In the genomic region with DNA sequence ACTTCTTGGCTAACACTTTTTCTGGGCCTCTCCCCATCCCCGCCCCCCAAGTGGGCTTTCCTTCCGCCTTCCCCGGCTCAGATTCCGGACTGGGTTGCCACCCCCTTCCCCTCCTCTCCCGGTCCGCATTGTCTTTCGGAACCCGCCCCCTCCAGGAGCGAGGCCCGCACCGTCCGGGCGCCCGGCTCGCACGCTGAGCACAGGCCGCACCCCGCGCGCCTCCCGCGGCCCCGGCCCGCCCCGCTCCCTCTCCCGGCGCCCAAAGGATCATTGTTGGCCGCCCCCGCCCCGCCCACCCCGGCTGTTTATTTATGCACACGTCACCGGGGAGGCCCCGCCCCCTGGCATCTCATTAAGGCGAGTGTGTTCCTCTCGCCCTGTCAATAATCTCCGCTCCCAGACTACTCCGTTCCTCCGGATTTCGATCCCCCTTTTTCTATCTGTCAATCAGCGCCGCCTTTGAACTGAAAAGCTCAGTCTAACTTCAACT, we compare ENCODE assay signal across 8 mouse cellular contexts. TPM values are rescaled to one million over a fixed set of nuclear protein-coding genes. Genes with fewer than 3 reads are reported as not detected.
DNase-seq lines count a peak whose midpoint lies in the region; ATAC-seq and TF ChIP-seq lines count a peak whose summit lies in the region.

A gene (plus strand): TSS at position 382 of the 490 bp plus-strand sequence.

- H3K36me3 ChIP-seq in intestine, embryonic 15.5 days = no peaks in the 10 kb centered on the region

- DNase-seq in adipocyte (ENCODE audit: low spot score) = peak; percentile 99
- peak; percentile 84 to 91 for DNase-seq in gastrocnemius, postnatal 36 days
- DNase-seq in left cerebral cortex, postnatal 14 days (ENCODE audit: low spot score in 2 of 2) = peak; percentile 72 to 73
- DNase-seq in right cerebral cortex, postnatal 14 days = peak; percentile 65
- DNase-seq in urinary bladder, postnatal 25 days (ENCODE audit: low spot score) = peak; percentile 87

- intact Hi-C loops in gastrocnemius, postnatal 36 days (cut with DNase I) = loop anchor here (5.0 to 10.0 kb wide), 4 partner anchors 63 to 151 kb away; no protein-coding TSS in a partner anchor
- intact Hi-C loops in left cerebral cortex, postnatal 14 days (cut with DNase I) = loop anchor here (5.0 kb wide), 2 partner anchors 96 to 136 kb away; no protein-coding TSS in a partner anchor

- WGBS in intestine, embryonic 15.5 days = under 1% methylated on average over 41 of the region's 42 CpGs

- no peaks in the 10 kb centered on the region for H3K4me1 ChIP-seq in cortical plate, adult 2 months (ENCODE audit: control insufficient read depth, insufficient read depth, low read length)
- peaks cover 26% of the 10 kb centered on the region for H3K4me1 ChIP-seq in intestine, embryonic 15.5 days (replicated peaks)

- peak within 1 kb of the TSS; percentile 78 for H3K27ac ChIP-seq in cortical plate, adult 2 months (ENCODE audit: insufficient read depth, low read length)
- peak within 1 kb of the TSS; percentile 95 for H3K27ac ChIP-seq in intestine, embryonic 15.5 days

- ATAC-seq in intestine, embryonic 15.5 days = peak; percentile 93
- ATAC-seq in megakaryocyte-erythroid progenitor cell, adult 5-6 weeks (replicated peaks; ENCODE audit: low FRiP score, low TSS enrichment, poor library complexity, severe bottlenecking) = peak; percentile 83

- H3K9ac ChIP-seq in intestine, embryonic 15.5 days = peak within 1 kb of the TSS; percentile 91

- H3K9me3 ChIP-seq in intestine, embryonic 15.5 days = no peaks in the 10 kb centered on the region

- H3K27me3 ChIP-seq in intestine, embryonic 15.5 days (replicated peaks) = no peaks in the 10 kb centered on the region

- H3K4me2 ChIP-seq in intestine, embryonic 15.5 days (replicated peaks) = peak within 1 kb of the TSS; percentile 81

- 0 out of 2 replicates have a peak, but pooled peaks have one; percentile 48 for TF ChIP-seq POLR2A in cortical plate, adult 2 months (IDR thresholded peaks at IDR 0.05; ENCODE audit: extremely low read depth, insufficient read depth, low read length)

- H3K4me3 ChIP-seq in cortical plate, adult 2 months (ENCODE audit: insufficient read depth, low read length) = peak within 1 kb of the TSS; percentile 31
- peak within 1 kb of the TSS; percentile 79 for H3K4me3 ChIP-seq in intestine, embryonic 15.5 days (replicated peaks)

- TF ChIP-seq CTCF in cortical plate, adult 2 months (IDR thresholded peaks at IDR 0.05; ENCODE audit: extremely low read depth, insufficient read depth, low read length) = no peak

RNA-seq across cellular contexts. Expression of the gene that starts here (rescaled TPM):
- 5.7 and 6.0 TPM in 2 replicates for polyA plus RNA-seq in cortical plate, adult 2 months (2012; rRNA removed)
- 1 to 10 TPM; 6.6 to 9.7 TPM for total RNA-seq in gastrocnemius, postnatal 36 days (2021)
- 65.0 and 78.9 TPM in 2 replicates for polyA plus RNA-seq in intestine, embryonic 15.5 days (2015; fragmentation: Nextera tagmentation; extraction: Ambion mirVana)
- total RNA-seq in left cerebral cortex, postnatal 14 days (2021) = 10 to 100 TPM; 12.4 to 13.6 TPM
- total RNA-seq in megakaryocyte-erythroid progenitor cell, adult 5-6 weeks (2014; fragmentation: Nextera tagmentation) = 4.6 and 6.4 TPM in 2 replicates
- total RNA-seq in megakaryocyte-erythroid progenitor cell, adult 5-6 weeks (2017) = 0.27 and 1.9 TPM in 2 replicates

Comparison
In these comparisons a context has a peak if more than half of its experiments do, and no peak if none do; other contexts are left out.
1. Peak in every context shown above with its lines: DNase-seq, ATAC-seq, H3K4me3 ChIP-seq and H3K27ac ChIP-seq.